Mouse (Mus musculus) c-Kit-positive CD71-positive TER-119-negative erythroid progenitor cells, embryonic 14.5 days (primary cell): ENCODE results near the gene Dph1.

Experiments
- DNase-seq: peaks from one replicate; pipeline ENCODE4 v3.0.0-alpha.2; 2013; ENCODE audit warnings: low read depth

Gene Dph1

GRCm38 (mm10) chr11:75158432-75158831 lies 32.6 kb downstream of the Dph1 start:
- DNase-seq, result no peak

- DNase-seq, result no peak
These were observed 33.1 kb downstream of the Dph1 start for GRCm38 (mm10) chr11:75157901-75158300.

GRCm38 (mm10) chr11:75157037-75157436 lies 34.0 kb downstream of the Dph1 start:
- no peak for DNase-seq

- no peak for DNase-seq
These were observed 34.6 kb downstream of the Dph1 start for GRCm38 (mm10) chr11:75156416-75156815.

GRCm38 (mm10) chr11:75155985-75156384 lies 35.1 kb downstream of the Dph1 start:
- DNase-seq, result no peak

GRCm38 (mm10) chr11:75154053-75154585 lies 36.9 kb downstream of the Dph1 start:
- no peak for DNase-seq

- DNase-seq, result no peak
These were observed 38.2 kb downstream of the Dph1 start for GRCm38 (mm10) chr11:75152603-75153557.

- no peak for DNase-seq
These were observed 40.7 kb downstream of the Dph1 start for GRCm38 (mm10) chr11:75150346-75150745.

GRCm38 (mm10) chr11:75148332-75149035 lies 42.6 kb downstream of the Dph1 start:
- no peak for DNase-seq

- DNase-seq, result no peak
These were observed 43.2 kb downstream of the Dph1 start for GRCm38 (mm10) chr11:75147846-75148168.

GRCm38 (mm10) chr11:75147106-75147845 lies 43.8 kb downstream of the Dph1 start:
- no peak for DNase-seq

GRCm38 (mm10) chr11:75145841-75146240 lies 45.2 kb downstream of the Dph1 start:
- DNase-seq, result no peak

GRCm38 (mm10) chr11:75142749-75143148 lies 48.3 kb downstream of the Dph1 start:
- no peak for DNase-seq

GRCm38 (mm10) chr11:75141913-75142312 lies 49.1 kb downstream of the Dph1 start:
- no peak for DNase-seq

GRCm38 (mm10) chr11:75141038-75141437 lies 50.0 kb downstream of the Dph1 start:
- no peak for DNase-seq

GRCm38 (mm10) chr11:75140431-75140830 lies 50.6 kb downstream of the Dph1 start:
- DNase-seq, result no peak

- DNase-seq, result no peak
These were observed 51.7 kb downstream of the Dph1 start for GRCm38 (mm10) chr11:75139122-75139963.

GRCm38 (mm10) chr11:75136666-75137398 lies 54.2 kb downstream of the Dph1 start:
- no peak for DNase-seq

GRCm38 (mm10) chr11:75135358-75135757 lies 55.7 kb downstream of the Dph1 start:
- DNase-seq, result no peak

- no peak for DNase-seq
These were observed 56.5 kb downstream of the Dph1 start for GRCm38 (mm10) chr11:75134485-75135068.
